Mouse (Mus musculus): ENCODE results near the gene Epb42. TPM values are rescaled to one million over a fixed set of nuclear protein-coding genes. Genes with fewer than 3 reads are reported as not detected.

Epb42 gene
- 0.19 and 0.75 TPM in 2 replicates for polyA plus RNA-seq (2012; rRNA removed)

DNA sequence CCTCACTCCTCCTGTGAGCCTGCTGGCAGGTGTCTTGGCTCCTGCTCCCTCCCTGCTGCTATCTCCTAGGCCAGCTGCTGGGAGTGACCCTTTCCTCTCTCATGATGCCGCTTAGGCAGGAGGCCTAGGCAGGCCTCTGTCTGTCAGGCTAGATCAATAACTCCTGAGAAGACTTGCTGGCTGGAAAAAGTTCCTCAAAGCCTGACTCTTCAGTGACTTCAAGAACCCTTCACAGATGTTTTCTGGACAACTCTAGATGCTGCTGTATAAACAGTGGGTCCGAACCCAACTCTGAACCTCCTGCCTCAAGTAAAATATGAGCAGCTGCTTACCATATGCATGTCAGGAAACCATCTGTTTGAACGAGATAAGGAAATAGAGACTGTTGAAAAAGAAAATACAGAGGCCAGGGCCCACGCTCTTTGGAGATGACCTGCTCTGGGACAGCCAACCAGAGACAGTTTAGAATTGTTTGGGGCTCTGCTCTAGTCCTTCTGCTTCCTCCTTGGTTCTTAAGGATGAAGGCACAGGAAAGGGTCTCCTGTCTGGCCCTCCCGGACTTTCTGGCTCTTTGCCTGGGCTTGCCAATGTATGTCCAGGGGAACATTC is at the start of gene Epb42:
Gene Epb42, minus strand, starts transcription at position 340 of the 609 bp plus-strand sequence.
- no peak for DNase-seq (ENCODE audit: low read depth)
- no peak for TF ChIP-seq CTCF (IDR thresholded peaks at IDR 0.05; ENCODE audit: borderline replicate concordance, extremely low read depth, insufficient read depth, insufficient read length)
- no peak for TF ChIP-seq POLR2A (IDR thresholded peaks at IDR 0.05; ENCODE audit: borderline replicate concordance, extremely low read depth, insufficient read depth, insufficient read length, poor library complexity, severe bottlenecking)

DNA sequence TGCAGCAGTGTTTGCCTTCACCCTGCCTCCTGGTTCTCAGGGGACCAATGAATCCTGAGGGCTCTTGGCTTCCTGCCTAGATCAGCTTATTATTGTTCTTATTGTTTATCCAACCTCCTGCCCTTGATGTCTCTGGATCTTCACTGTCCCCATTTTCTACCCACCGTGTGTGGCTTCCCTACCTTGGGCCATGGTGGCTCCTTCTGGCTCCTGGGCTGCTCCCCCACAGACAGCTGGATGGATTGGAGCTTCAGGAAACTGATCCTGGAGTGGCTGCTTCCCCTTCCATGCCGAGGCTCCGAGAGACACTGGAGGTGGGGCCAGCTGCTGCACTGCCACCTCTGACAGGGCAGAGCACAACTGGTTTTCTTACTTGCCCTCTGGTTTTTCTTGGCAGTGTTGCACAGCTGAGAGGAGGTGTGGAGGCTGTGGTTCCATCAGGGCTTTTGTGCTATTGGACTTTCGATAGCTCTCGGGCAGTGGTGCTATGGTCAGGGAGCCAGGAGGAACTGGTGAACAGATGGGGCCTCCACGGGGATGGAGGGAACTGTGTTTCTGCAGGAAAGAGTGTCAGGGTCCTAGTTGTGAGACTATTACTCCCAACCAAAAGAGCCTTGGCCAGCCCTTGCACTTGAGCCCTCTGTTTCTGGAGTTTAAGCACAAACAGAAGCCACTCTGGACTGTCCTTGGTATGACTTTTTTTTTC is 48.8 kb upstream of the Epb42 start, which contains the start of gene Tgm5:
Gene Tgm5, minus strand, starts transcription at position 362 of the 706 bp plus-strand sequence.
- TF ChIP-seq CTCF (IDR thresholded peaks at IDR 0.05; ENCODE audit: borderline replicate concordance, extremely low read depth, insufficient read depth, insufficient read length) (no peak), POLR2A (IDR thresholded peaks at IDR 0.05; ENCODE audit: borderline replicate concordance, extremely low read depth, insufficient read depth, insufficient read length, poor library complexity, severe bottlenecking) (no peak)
- no peak for DNase-seq (ENCODE audit: low read depth)

GRCm38 (mm10) chr2:121082626-121083025 is 45.8 kb upstream of the Epb42 start:
- no peak for DNase-seq (ENCODE audit: low read depth)

DNA sequence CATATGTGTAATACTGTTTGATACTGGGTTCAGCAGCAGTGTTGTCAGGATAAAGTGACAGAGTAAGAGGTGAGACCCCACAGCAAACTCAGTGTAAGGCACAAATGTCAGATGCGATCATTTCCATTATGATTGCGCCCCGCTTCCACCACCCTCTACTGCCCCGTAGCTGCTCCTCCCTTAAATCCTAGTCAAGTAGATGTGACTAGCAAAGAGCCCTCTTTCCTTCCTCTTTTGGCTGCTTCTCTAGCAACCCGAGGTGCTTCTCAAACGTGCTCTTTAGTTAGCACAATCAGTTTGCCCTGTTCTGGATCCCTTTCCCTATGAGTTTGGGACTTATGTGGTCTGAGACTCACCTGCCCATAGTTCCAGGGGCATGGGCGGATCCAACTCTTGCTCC is 37.9 kb upstream of the Epb42 start:
- DNase-seq (ENCODE audit: low read depth) = no peak
- TF ChIP-seq POLR2A (IDR thresholded peaks at IDR 0.05; ENCODE audit: borderline replicate concordance, extremely low read depth, insufficient read depth, insufficient read length, poor library complexity, severe bottlenecking) = no peak
- TF ChIP-seq CTCF (IDR thresholded peaks at IDR 0.05; ENCODE audit: borderline replicate concordance, extremely low read depth, insufficient read depth, insufficient read length) = no peak

More at GRCm38 (mm10) chr2:121082626-121083025, 45.8 kb upstream of the Epb42 start:
- TF ChIP-seq CTCF (IDR thresholded peaks at IDR 0.05; ENCODE audit: borderline replicate concordance, extremely low read depth, insufficient read depth, insufficient read length) (no peak), POLR2A (IDR thresholded peaks at IDR 0.05; ENCODE audit: borderline replicate concordance, extremely low read depth, insufficient read depth, insufficient read length, poor library complexity, severe bottlenecking) (no peak)

DNA sequence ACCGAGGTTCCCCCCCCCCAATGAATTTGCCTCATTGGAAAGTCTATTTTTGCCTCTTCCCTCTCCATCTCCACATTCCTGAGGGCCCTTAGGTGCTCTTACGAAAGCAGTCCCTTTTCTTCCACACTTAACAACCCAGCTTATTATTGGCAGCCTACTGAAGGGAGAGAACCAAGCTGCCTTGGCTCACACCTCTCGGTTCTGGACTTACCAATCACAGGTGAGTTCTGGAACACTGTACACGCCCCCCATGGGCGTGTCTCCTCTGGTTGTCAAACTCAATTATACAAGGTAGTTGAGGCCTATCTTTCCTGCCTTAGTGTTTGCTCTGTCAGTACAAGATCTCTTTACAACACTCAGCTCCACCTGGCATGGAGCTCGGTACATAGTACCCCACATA is 35.0 kb upstream of the Epb42 start:
- no peak for TF ChIP-seq POLR2A (IDR thresholded peaks at IDR 0.05; ENCODE audit: borderline replicate concordance, extremely low read depth, insufficient read depth, insufficient read length, poor library complexity, severe bottlenecking)
- no peak for DNase-seq (ENCODE audit: low read depth)

DNA sequence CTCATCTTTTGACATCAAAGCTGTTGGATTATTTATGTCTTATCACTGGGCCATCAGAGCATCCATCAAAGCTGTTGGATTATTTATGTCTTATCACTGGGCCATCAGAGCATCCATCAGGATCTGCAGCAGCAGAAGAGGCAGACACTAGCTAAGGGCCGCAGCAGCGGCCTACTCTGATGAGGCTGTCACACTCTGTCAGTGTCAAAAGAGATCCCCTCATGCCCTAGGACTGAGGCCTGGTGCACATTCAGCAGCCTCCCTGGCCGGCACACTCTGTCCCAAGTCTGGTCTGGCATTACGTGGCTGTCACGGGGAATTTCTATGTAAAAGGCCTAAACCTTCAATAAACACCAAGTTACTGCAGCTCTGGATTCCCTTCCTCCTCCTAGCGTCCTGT is 32.6 kb upstream of the Epb42 start:
- no peak for DNase-seq (ENCODE audit: low read depth)
- no peak for TF ChIP-seq CTCF (IDR thresholded peaks at IDR 0.05; ENCODE audit: borderline replicate concordance, extremely low read depth, insufficient read depth, insufficient read length)
- TF ChIP-seq POLR2A (IDR thresholded peaks at IDR 0.05; ENCODE audit: borderline replicate concordance, extremely low read depth, insufficient read depth, insufficient read length, poor library complexity, severe bottlenecking) = no peak

GRCm38 (mm10) chr2:121067116-121067515 is 30.2 kb upstream of the Epb42 start:
- TF ChIP-seq CTCF (IDR thresholded peaks at IDR 0.05; ENCODE audit: borderline replicate concordance, extremely low read depth, insufficient read depth, insufficient read length) (no peak), POLR2A (IDR thresholded peaks at IDR 0.05; ENCODE audit: borderline replicate concordance, extremely low read depth, insufficient read depth, insufficient read length, poor library complexity, severe bottlenecking) (no peak)
- no peak for DNase-seq (ENCODE audit: low read depth)

DNA sequence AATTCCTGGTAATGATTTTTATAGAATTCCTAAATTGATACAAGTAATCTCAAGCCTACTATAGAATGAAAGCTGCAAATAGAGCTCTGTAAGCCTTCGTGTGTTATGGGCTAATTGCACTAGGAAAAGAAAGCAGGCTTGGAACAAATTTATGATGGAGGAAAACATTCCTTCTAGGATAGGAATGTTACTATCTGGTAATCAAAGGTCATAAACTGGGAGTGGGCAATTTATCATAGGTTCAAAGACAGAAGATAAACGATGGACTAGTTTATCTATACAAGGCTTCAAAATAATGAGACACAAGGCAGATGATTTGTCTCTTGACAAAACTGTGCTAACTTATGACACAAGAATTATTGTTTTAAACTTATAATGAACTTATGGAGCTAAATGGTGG is 24.4 kb upstream of the Epb42 start:
- TF ChIP-seq POLR2A (IDR thresholded peaks at IDR 0.05; ENCODE audit: borderline replicate concordance, extremely low read depth, insufficient read depth, insufficient read length, poor library complexity, severe bottlenecking) (no peak), CTCF (IDR thresholded peaks at IDR 0.05; ENCODE audit: borderline replicate concordance, extremely low read depth, insufficient read depth, insufficient read length) (no peak)

DNA sequence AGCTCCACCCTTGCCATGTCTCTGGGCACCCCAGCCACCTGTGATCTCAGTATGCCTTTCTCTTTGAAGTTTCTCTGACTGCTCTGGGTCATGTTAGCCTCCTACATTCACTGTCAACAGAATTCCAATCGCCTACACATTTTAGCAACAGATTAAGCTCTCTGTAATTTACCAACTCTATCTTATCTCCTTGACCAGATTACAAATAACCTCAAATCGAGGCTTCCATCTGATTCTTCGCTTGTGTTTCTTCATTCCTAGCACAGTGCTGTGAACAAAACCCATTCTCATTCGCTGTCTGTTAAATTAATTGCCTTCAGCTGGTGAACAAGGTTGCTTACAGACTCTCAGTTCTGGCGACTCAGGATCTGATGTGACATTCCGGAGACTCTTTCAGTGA is 21.1 kb upstream of the Epb42 start:
- TF ChIP-seq CTCF (IDR thresholded peaks at IDR 0.05; ENCODE audit: borderline replicate concordance, extremely low read depth, insufficient read depth, insufficient read length) (no peak), POLR2A (IDR thresholded peaks at IDR 0.05; ENCODE audit: borderline replicate concordance, extremely low read depth, insufficient read depth, insufficient read length, poor library complexity, severe bottlenecking) (no peak)
- no peak for DNase-seq (ENCODE audit: low read depth)

More for the DNA sequence above, 24.4 kb upstream of the Epb42 start:
- no peak for DNase-seq (ENCODE audit: low read depth)

GRCm38 (mm10) chr2:121055915-121056314 is 19.0 kb upstream of the Epb42 start:
- DNase-seq (ENCODE audit: low read depth) = no peak
- no peak for TF ChIP-seq CTCF (IDR thresholded peaks at IDR 0.05; ENCODE audit: borderline replicate concordance, extremely low read depth, insufficient read depth, insufficient read length)

- no peak for TF ChIP-seq CTCF (IDR thresholded peaks at IDR 0.05; ENCODE audit: borderline replicate concordance, extremely low read depth, insufficient read depth, insufficient read length)
- no peak for TF ChIP-seq POLR2A (IDR thresholded peaks at IDR 0.05; ENCODE audit: borderline replicate concordance, extremely low read depth, insufficient read depth, insufficient read length, poor library complexity, severe bottlenecking)
- no peak for DNase-seq (ENCODE audit: low read depth)
These were observed 17.2 kb upstream of the Epb42 start for GRCm38 (mm10) chr2:121054060-121054459.

DNA sequence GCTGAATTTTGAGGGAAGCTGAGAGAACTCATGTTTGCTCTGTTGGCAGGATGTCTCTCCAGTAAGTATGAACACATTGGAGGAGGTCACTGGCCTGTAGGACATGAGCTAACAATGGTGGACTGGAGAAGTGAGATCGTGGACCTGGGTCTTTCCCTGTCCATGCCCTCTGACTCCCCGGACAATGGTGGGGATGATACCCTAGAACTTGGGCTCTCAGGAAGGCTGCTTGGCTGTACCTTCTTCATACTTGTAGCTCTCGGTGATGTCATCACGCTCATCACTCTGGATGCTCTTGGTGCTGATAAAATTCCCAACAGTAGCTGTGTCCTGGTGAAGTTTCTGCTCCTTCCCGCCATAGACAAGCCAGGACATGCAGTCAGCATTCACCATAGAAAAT is 15.3 kb upstream of the Epb42 start:
- no peak for TF ChIP-seq POLR2A (IDR thresholded peaks at IDR 0.05; ENCODE audit: borderline replicate concordance, extremely low read depth, insufficient read depth, insufficient read length, poor library complexity, severe bottlenecking)
- TF ChIP-seq CTCF (IDR thresholded peaks at IDR 0.05; ENCODE audit: borderline replicate concordance, extremely low read depth, insufficient read depth, insufficient read length) = no peak
- no peak for DNase-seq (ENCODE audit: low read depth)
